Mouse (Mus musculus): ENCODE data around the gene Reps2. TPM values are rescaled to one million over a fixed set of nuclear protein-coding genes. Genes with fewer than 3 reads are reported as not detected.

Reps2 gene
- total RNA-seq (2015) (2.0 and 2.5 TPM in 2 replicates), total RNA-seq (2017) (0.71 and 1.3 TPM in 2 replicates)

DNA sequence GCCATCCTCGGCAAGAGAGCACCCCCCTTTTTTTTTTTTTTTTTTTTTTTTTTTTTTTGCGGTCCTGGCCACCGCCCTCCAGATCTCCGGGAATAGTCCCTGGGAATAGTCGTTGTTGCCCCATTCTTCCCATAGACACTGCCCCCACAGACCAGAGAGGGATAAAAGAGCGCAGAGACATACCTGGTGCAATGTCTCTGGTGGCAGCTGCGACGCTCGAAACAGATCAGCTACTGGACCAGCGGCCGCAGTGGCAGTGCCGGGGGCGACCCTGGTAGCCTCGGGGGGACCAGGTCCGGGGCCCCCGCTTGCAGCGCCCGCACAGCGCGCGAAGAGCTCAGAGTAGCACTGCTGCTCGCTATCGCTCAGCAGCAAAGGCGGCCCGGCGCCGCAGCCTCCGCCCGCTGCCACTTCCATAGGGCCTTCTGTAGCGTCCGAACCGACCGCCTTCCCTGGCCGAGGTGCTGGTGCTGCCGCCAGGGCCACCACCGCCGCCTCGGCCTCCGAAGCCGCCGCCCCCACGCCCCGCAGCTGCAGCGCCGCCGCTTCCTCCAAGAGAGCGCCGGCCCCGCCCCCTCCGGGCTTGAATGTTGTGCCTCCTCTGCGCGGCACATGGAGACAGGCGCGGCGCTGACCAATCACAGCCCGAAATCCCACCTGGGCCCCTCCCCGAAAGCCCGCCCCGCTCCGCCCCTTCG lies at the start of gene Reps2:
TSS of gene Reps2 (minus strand) at position 559 of the 698 bp plus-strand sequence.
- ATAC-seq (replicated peaks; ENCODE audit: poor library complexity): peak; percentile 86

GRCm38 (mm10) chrX:162691272-162691671 lies 47.8 kb upstream of the Reps2 start:
- ATAC-seq (replicated peaks; ENCODE audit: poor library complexity): no peak

- ATAC-seq (replicated peaks; ENCODE audit: poor library complexity): no peak
These were observed 41.9 kb upstream of the Reps2 start for GRCm38 (mm10) chrX:162685394-162685793.

DNA sequence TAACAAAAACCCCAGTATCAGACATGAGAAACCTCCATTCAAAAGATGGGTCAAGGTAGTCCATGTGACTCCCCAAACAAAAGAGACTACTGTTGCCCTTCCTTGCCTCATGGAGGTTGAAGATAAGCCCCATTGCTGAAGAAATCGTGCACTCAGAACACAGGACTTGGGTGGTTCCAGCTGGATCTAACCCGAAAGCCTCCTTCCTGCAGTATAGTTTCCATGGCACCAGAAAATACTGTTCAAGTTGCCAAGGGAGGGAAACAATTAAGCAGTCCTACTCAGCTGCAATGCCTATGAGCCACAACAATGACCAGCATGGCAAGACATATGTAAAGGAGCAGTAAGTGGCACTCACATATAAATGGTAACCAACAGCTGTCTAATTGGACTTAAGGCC lies 36.1 kb upstream of the Reps2 start:
- peak; percentile 87 for ATAC-seq (replicated peaks; ENCODE audit: poor library complexity)

- ATAC-seq (replicated peaks; ENCODE audit: poor library complexity): peak; percentile 95
These were observed 35.4 kb upstream of the Reps2 start for GRCm38 (mm10) chrX:162678820-162679219.

- no peak for ATAC-seq (replicated peaks; ENCODE audit: poor library complexity)
These were observed 22.7 kb upstream of the Reps2 start for GRCm38 (mm10) chrX:162666166-162666565.

GRCm38 (mm10) chrX:162660182-162660581 lies 16.7 kb upstream of the Reps2 start:
- no peak for ATAC-seq (replicated peaks; ENCODE audit: poor library complexity)

DNA sequence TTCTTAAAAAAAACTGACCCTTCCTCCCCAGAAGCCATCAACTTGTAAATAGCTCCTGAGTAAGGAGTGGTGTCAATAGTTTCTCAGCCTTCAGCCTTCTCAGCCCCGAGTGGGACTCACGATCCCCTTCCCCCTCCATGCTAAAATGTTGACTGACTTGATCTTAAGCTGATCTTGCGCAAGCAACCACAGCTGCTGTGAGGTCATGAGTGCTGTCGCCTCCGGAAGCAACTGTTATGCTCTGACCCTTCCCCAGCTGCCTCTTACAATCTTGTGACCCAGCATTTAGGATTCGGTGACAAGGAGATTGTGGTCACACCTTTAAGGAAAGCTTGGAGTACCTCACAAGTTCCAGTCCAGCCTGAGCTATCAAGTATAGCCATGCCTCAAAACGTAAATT lies 10.1 kb upstream of the Reps2 start:
- ATAC-seq (replicated peaks; ENCODE audit: poor library complexity): peak; percentile 96

DNA sequence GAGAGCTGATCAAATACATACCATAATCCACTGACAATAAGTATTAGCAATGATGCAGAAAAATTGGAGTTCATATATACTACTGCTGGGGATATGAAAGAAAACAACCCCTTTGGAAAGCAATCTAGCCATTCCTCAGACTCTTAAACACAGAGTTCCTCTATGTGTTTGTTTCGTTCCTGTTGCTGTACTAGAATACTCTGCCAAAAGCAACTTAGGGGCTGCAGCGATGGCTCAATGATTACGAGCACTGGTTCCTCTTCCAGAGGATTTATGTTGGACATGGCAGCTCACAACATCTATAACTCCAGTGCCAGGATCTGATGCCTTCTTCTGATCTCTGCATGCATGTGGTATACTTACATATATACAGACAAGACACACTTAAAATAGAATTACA lies 9.0 kb upstream of the Reps2 start:
- peak; percentile 64 for ATAC-seq (replicated peaks; ENCODE audit: poor library complexity)

GRCm38 (mm10) chrX:162651125-162651524 lies 7.7 kb upstream of the Reps2 start:
- ATAC-seq (replicated peaks; ENCODE audit: poor library complexity): no peak

DNA sequence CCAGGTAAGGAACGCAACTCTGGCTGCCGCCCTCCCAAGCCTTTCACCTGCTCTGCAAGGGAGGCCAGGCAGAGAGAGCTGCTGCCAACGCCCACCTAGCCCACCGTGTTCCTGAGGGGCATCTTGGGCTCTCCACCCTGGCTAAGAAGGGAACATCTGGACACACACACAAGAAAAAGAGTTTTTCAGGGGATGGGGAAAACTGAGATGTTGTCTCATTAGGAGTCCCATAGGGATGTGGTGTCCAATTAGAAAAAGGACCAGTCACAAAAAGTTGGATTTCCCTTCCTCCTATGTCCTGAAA lies 292 bp upstream of the Reps2 start:
- no peak for ATAC-seq (replicated peaks; ENCODE audit: poor library complexity)

DNA sequence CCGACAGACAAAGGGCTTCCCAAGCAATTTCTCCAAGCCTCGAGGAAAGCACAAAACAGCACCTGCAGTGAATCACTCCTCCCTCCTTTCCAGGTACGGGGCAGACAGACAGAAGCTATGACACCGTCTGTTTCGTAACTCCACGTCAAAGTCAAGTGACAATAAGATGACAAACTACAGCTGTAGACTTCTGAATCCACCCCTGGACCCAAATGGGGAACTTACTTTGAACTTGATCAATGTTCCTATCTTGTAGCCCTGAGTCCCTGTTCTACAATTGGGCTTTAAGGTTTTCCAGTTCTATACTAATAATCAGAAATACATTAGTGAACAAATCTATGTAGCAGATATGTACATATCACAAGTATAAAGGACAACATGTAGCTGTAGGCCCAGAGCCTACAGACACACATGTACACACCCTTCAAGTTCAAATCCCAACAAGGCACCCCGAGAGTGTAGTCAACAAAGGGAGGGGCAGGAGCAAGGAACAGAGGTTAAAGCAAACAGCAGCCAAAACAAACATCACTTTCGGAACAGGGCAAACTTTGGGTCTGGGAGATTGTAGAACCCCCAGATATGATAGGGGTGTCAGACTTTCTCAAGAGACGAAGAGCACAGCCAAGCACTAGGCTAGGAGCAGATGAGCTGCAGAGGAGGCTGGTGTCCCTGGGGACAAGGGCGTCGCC lies 903 bp downstream of the Reps2 start:
- ATAC-seq (replicated peaks; ENCODE audit: poor library complexity): peak; percentile 49

DNA sequence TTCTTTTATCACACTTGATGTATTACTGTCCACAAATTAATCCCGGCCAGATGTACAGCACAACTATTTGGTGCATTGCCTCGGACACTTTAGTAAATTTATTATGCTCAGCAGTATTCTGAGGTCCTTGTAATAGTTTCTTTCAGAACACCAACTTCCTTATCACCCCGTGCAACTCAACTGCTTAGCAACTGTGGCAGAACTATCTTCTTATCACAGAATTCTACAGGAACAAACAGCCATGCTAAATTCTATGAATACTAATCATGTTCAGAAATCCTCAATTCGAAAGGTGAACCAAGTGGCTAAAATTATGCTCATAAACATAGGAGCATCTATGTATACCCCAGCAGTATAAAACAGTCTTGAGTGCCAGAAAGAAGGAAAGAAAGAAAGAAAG lies 1.7 kb downstream of the Reps2 start:
- peak; percentile 54 for ATAC-seq (replicated peaks; ENCODE audit: poor library complexity)

- no peak for ATAC-seq (replicated peaks; ENCODE audit: poor library complexity)
These were observed 8.3 kb downstream of the Reps2 start for GRCm38 (mm10) chrX:162635159-162635558.

GRCm38 (mm10) chrX:162622091-162622437 lies 21.4 kb downstream of the Reps2 start:
- ATAC-seq (replicated peaks; ENCODE audit: poor library complexity): no peak

GRCm38 (mm10) chrX:162621194-162622090 lies 22.0 kb downstream of the Reps2 start:
- no peak for ATAC-seq (replicated peaks; ENCODE audit: poor library complexity)

DNA sequence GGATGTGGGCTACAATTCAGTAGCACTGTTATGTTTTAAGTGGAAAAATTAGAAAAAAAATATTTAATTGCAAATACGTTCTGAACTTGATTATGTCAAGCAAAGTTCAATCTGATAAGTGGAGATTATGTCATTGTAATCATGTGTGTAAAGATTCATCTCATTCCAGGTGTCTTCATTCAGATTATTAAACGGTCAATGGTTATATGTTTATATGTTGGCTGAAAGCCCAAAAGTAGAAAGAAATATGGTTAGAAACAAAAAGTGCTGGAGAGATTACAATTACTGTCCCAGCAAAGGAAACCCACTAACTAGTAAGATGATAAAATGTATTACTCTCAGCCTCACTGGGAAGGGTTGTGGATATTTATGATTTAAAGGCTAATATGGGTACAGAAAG lies 23.7 kb downstream of the Reps2 start:
- 0 out of 2 replicates have a peak, but pooled peaks have one; percentile 17 for ATAC-seq (replicated peaks; ENCODE audit: poor library complexity)

GRCm38 (mm10) chrX:162618547-162618946 lies 24.9 kb downstream of the Reps2 start:
- peak; percentile 85 for ATAC-seq (replicated peaks; ENCODE audit: poor library complexity)

GRCm38 (mm10) chrX:162606113-162606512 lies 37.3 kb downstream of the Reps2 start:
- ATAC-seq (replicated peaks; ENCODE audit: poor library complexity): peak; percentile 29; the same call in 1 of the 2 replicates

DNA sequence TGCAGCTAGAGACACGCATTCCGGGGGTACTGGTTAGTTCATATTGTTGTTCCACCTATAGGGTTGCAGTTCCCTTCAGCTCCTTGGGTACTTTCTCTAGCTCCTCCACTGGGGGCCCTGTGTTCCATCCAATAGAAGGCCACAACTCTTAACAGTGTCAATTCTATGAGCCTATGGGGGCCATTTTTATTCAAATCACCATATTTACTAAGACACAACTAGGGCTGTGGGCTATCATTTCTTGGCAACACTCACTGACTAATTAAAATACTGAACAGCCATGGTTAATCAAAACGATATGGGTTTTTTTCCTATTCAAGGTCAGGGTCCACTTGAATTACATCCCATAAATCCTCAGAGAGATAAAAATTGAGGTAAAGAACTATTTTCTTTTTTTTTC lies 43.8 kb downstream of the Reps2 start:
- ATAC-seq (replicated peaks; ENCODE audit: poor library complexity): no peak

DNA sequence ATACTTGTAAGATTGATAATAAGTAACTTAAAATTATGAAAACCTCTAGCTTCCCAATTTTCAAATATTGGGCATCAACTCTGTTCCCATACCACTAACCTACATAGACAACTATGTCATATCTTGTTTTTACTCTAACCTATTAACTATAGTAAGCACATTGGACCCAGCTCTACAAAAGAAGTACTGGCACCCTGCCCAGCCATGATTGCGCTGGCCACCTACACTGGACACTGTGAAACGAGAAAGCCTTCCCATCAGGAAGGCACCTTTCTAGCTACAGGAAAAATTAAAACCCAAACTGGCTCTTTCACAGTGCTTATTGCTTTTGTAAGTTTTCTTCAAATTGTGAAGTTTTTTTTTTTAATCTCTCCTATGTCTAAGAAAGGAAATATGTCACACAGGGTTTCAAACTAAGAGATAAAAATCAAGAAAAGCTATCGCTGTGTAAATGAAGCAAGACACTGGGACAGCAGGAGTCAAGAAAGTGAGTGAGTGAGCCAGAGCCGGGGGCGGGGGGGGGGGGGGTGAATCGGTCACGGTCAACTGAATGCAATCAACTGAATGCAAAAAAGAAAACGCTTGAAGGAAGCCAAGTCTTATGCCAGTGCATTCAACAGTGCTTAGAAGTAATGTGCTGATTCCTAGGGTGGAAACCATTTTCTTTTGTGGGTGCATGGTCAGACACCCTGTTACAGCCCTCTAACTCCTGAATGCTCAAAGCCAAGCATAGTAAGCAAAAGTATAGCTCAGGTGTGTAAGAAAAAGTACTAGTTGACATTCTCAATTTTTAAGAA lies 52.2 kb downstream of the Reps2 start:
- no peak for ATAC-seq (replicated peaks; ENCODE audit: poor library complexity)
